Mouse (Mus musculus) v-Abl transformed pro-B cells (cell line): Measurements from ENCODE around the gene Cep350.

Experiments used
- in situ Hi-C, 2 experiments: fragments of 400-800 bp; cut with MboI; formaldehyde crosslinking; loops; one replicate each; pipeline ENCODE4 v1.15.1; 2025; ENCODE audit not compliant: unreplicated experiment in 2 of 2

Gene Cep350

GRCm38 (mm10) chr1:155973068-155973718 is at the start of gene Cep350:
Cep350 (minus strand) TSS chr1:155973255.
- in situ Hi-C loops = loop anchor here (5.0 to 10.0 kb wide), 2 partner anchors 62 to 64 kb away; partner anchors contain the start of genes Tor1aip1 (in 2 of the 2) and Tor1aip2 (in 2 of the 2)

GRCm38 (mm10) chr1:156020402-156020801 is 47.3 kb upstream of the Cep350 start:
- in situ Hi-C loops = no loop called here

GRCm38 (mm10) chr1:156019800-156020199 is 46.7 kb upstream of the Cep350 start:
- in situ Hi-C loops = loop anchor here in 1 of 2 experiments (10.0 kb wide), 1 partner anchor 95 kb away; no protein-coding TSS in a partner anchor

GRCm38 (mm10) chr1:156009003-156009402 is 35.9 kb upstream of the Cep350 start:
- in situ Hi-C loops = no loop called here

GRCm38 (mm10) chr1:156005906-156006305 is 32.9 kb upstream of the Cep350 start:
- in situ Hi-C loops = no loop called here

GRCm38 (mm10) chr1:156003201-156003935 is 30.3 kb upstream of the Cep350 start:
- in situ Hi-C loops = no loop called here

GRCm38 (mm10) chr1:156002366-156002765 is 29.3 kb upstream of the Cep350 start:
- in situ Hi-C loops = no loop called here

- in situ Hi-C loops = no loop called here
Measured at GRCm38 (mm10) chr1:155995612-155996011, 22.6 kb upstream of the Cep350 start.

- in situ Hi-C loops = no loop called here
Measured at GRCm38 (mm10) chr1:155994524-155994923, 21.5 kb upstream of the Cep350 start.

- in situ Hi-C loops = no loop called here
Measured at GRCm38 (mm10) chr1:155990391-155990790, 17.3 kb upstream of the Cep350 start.

GRCm38 (mm10) chr1:155989387-155989786 is 16.3 kb upstream of the Cep350 start:
- in situ Hi-C loops = no loop called here

- in situ Hi-C loops = no loop called here
Measured at GRCm38 (mm10) chr1:155987625-155988024, 14.6 kb upstream of the Cep350 start.

GRCm38 (mm10) chr1:155974931-155975330 is 1.9 kb upstream of the Cep350 start:
- in situ Hi-C loops = loop anchor here (5.0 to 10.0 kb wide), 2 partner anchors 60 to 62 kb away; partner anchors contain the start of genes Tor1aip1 (in 2 of the 2) and Tor1aip2 (in 2 of the 2)

GRCm38 (mm10) chr1:155973719-155974379 is 794 bp upstream of the Cep350 start:
- in situ Hi-C loops = loop anchor here (5.0 to 10.0 kb wide), 2 partner anchors 61 to 63 kb away; partner anchors contain the start of genes Tor1aip1 (in 2 of the 2) and Tor1aip2 (in 2 of the 2)

GRCm38 (mm10) chr1:155972146-155973067 is 648 bp downstream of the Cep350 start:
- in situ Hi-C loops = loop anchor here (5.0 to 10.0 kb wide), 2 partner anchors 62 to 65 kb away; partner anchors contain the start of genes Tor1aip1 (in 2 of the 2) and Tor1aip2 (in 2 of the 2)

- in situ Hi-C loops = no loop called here
Measured at GRCm38 (mm10) chr1:155949170-155949569, 23.9 kb downstream of the Cep350 start.

- in situ Hi-C loops = no loop called here
Measured at GRCm38 (mm10) chr1:155944361-155944760, 28.7 kb downstream of the Cep350 start.

GRCm38 (mm10) chr1:155937416-155937815 is 35.6 kb downstream of the Cep350 start:
- in situ Hi-C loops = no loop called here

GRCm38 (mm10) chr1:155934702-155935101 is 38.4 kb downstream of the Cep350 start:
- in situ Hi-C loops = no loop called here

GRCm38 (mm10) chr1:155903561-155903960 is 69.5 kb downstream of the Cep350 start:
- in situ Hi-C loops = no loop called here
